Mouse (Mus musculus): ENCODE results near the gene Milr1. TPM values are rescaled to one million over a fixed set of nuclear protein-coding genes. Genes with fewer than 3 reads are reported as not detected.

Gene Milr1
- polyA plus RNA-seq, 1 experiment from 2014 or later, result 1.2 TPM

DNA sequence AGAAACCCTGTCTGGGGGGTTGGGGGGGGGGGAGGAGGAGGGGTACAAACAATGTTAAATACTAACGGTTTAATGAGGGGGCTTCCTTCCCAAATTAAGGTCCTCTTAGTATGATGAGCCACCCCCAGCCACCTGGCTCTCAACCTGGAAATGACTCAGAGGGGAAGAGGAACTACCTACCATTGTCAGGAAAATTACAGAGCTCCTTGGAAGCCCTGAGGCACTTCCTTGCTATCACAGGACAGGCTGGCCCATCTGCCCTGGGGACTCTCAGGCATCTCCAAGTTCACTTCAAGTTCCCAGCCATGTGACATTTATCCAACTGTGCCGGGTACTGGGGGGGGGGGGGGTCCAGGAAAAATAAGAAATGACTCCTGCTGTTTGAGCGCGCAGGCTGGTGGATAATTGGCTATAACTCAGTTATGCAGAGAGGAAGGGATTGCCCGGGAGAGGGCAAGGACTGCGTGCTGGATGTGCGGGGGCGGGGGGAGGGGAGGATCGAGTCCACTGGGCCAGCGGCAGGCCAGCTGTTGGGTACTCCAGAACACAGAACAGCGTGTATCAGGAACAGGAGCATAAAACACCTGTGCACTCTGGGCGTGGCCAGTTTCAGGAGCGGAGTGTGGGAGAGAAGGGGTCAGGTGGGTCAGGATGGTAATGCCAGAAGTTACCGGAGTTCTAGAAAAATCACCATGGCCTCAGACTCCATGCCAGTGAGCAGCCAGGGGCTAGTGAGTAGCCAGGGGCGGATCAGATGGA, 41.6 kb upstream of the Milr1 start:
- no peak overlapping the region for H3K4me3 ChIP-seq (ENCODE audit: low read depth, low read length)
- H3K27ac ChIP-seq (ENCODE audit: low read depth, low read length), result no peak overlapping the region
- ATAC-seq (replicated peaks; ENCODE audit: insufficient number of reproducible peaks, low FRiP score, low TSS enrichment), result 0 out of 2 replicates have a peak, but pooled peaks have one; percentile 3
- H3K27me3 ChIP-seq (ENCODE audit: control insufficient read depth, insufficient read depth, low read length), result no peaks in the 10 kb centered on the region
- H3K4me1 ChIP-seq (ENCODE audit: control insufficient read depth, insufficient read depth, low read length), result peaks cover 27% of the 10 kb centered on the region
- H3K36me3 ChIP-seq (ENCODE audit: control insufficient read depth, insufficient read depth, low read length), result no peaks in the 10 kb centered on the region
- H3K9ac ChIP-seq (ENCODE audit: low read depth, low read length), result no peak overlapping the region
- WGBS (ENCODE audit: insufficient replicate concordance), result 38% methylated on average over 15 of the region's 15 CpGs
- peak overlapping the region; percentile 20; the same call in 1 of the 2 replicates for H3K4me2 ChIP-seq
- H3K9me3 ChIP-seq (replicated peaks; ENCODE audit: control insufficient read depth, low read length), result no peaks in the 10 kb centered on the region

DNA sequence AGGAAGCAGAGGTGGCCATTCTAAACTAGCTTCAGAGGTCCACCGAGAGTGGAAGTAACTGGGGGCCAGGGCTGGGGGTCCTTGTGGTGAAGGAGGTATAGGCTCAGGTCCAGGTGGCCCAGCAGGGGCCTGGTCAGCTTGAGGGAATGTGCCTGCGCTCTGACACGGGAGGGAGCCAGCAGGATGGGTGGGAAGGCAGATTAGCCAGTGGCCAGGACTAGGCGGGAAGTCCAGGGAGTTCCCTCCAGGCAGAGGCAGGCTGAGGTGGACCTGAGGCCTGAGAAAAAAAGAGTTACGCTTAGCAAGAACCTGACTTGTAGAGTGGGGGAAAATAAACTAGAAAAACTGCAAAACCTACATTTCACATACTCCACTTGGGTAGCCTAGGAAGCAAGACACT, 40.2 kb upstream of the Milr1 start:
- ATAC-seq (replicated peaks; ENCODE audit: insufficient number of reproducible peaks, low FRiP score, low TSS enrichment), result no peak
- Histone ChIP-seq H3K27me3 (ENCODE audit: control insufficient read depth, insufficient read depth, low read length) (no peaks in the 10 kb centered on the region), H3K36me3 (ENCODE audit: control insufficient read depth, insufficient read depth, low read length) (no peaks in the 10 kb centered on the region), H3K4me1 (ENCODE audit: control insufficient read depth, insufficient read depth, low read length) (peaks cover 28% of the 10 kb centered on the region), H3K4me3 (ENCODE audit: low read depth, low read length) (no peak overlapping the region), H3K9ac (ENCODE audit: low read depth, low read length) (no peak overlapping the region), H3K27ac (ENCODE audit: low read depth, low read length) (no peak overlapping the region), H3K9me3 (replicated peaks; ENCODE audit: control insufficient read depth, low read length) (no peaks in the 10 kb centered on the region), H3K4me2 (no peak overlapping the region)
- WGBS (ENCODE audit: insufficient replicate concordance), result 57% methylated on average over 5 of the region's 5 CpGs

DNA sequence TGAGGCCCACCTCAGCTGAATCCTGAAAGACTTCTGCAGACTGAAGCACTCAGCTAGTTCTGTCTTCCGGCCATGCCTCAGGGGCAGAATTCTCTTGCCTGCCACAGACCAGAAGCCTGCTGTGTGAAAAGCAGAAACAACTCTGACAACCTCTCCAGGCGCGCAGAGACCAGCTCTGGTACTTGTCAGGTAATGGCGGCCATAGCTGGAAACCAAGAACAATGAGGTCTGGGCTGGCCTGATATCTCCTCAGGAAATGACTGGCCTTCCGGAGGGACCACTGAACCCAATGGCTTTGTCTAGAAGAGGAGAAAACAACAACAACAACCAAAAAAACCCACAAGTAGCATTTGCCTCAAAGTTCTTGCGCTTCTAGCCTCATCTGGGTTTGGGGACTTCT, 36.0 kb upstream of the Milr1 start:
- no peaks in the 10 kb centered on the region for H3K36me3 ChIP-seq (ENCODE audit: control insufficient read depth, insufficient read depth, low read length)
- peak overlapping the region; percentile 33 for H3K4me3 ChIP-seq (ENCODE audit: low read depth, low read length)
- peaks cover 3% of the 10 kb centered on the region for H3K4me1 ChIP-seq (ENCODE audit: control insufficient read depth, insufficient read depth, low read length)
- no peak for ATAC-seq (replicated peaks; ENCODE audit: insufficient number of reproducible peaks, low FRiP score, low TSS enrichment)
- H3K4me2 ChIP-seq, result peak overlapping the region; percentile 36
- H3K9me3 ChIP-seq (replicated peaks; ENCODE audit: control insufficient read depth, low read length), result no peaks in the 10 kb centered on the region
- 47% methylated on average over 6 of the region's 6 CpGs for WGBS (ENCODE audit: insufficient replicate concordance)
- peak overlapping the region; percentile 66 for H3K9ac ChIP-seq (ENCODE audit: low read depth, low read length)
- H3K27me3 ChIP-seq (ENCODE audit: control insufficient read depth, insufficient read depth, low read length), result no peaks in the 10 kb centered on the region
- peak overlapping the region; percentile 88 for H3K27ac ChIP-seq (ENCODE audit: low read depth, low read length)

DNA sequence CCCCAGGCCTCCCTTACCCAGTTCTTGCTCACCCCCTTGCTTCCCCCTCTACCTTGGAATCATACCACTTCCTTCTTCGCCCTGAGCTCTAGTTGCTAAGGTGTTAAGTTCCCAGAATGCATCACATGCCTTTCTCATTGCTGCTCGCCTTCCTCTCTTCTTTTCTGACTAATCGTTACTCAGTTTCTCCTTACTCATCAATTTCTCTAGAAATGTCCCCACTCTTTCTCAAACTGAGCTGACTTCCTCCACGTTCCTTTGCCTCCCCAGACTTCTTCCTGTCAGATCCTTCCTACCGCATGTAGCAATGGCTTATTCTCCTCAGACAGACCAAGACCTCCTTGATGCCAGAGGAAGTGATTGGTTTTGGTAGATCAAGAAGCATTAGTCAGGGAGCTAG, 34.5 kb upstream of the Milr1 start:
- Histone ChIP-seq H3K36me3 (ENCODE audit: control insufficient read depth, insufficient read depth, low read length) (no peaks in the 10 kb centered on the region), H3K27ac (ENCODE audit: low read depth, low read length) (no peak overlapping the region), H3K27me3 (ENCODE audit: control insufficient read depth, insufficient read depth, low read length) (no peaks in the 10 kb centered on the region), H3K4me2 (no peak overlapping the region), H3K4me3 (ENCODE audit: low read depth, low read length) (no peak overlapping the region), H3K9ac (ENCODE audit: low read depth, low read length) (no peak overlapping the region), H3K9me3 (replicated peaks; ENCODE audit: control insufficient read depth, low read length) (no peaks in the 10 kb centered on the region), H3K4me1 (ENCODE audit: control insufficient read depth, insufficient read depth, low read length) (peaks cover 3% of the 10 kb centered on the region)
- ATAC-seq (replicated peaks; ENCODE audit: insufficient number of reproducible peaks, low FRiP score, low TSS enrichment), result no peak
- 73% methylated on average over 5 of the region's 5 CpGs for WGBS (ENCODE audit: insufficient replicate concordance)

DNA sequence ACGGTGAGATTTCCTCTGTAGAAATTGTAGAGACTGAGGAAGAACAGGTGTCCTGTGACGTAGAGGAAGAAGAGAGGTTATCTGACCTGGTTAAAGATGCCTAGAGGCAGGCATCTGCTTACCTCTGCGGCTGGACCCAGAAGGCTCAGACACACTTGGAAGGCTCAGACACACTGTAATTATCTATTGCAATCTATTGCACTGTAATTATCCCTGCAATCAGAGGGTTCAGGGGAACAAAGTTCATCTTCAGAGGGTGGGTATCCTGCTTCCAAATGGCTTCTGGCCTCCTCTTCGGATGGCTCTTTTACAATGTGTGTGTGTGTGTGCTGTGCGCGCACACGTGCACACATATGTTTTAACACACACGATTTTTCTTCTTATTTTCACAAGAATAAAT, 30.6 kb upstream of the Milr1 start:
- no peaks in the 10 kb centered on the region for H3K9me3 ChIP-seq (replicated peaks; ENCODE audit: control insufficient read depth, low read length)
- no peaks in the 10 kb centered on the region for H3K36me3 ChIP-seq (ENCODE audit: control insufficient read depth, insufficient read depth, low read length)
- no peaks in the 10 kb centered on the region for H3K27me3 ChIP-seq (ENCODE audit: control insufficient read depth, insufficient read depth, low read length)
- ATAC-seq (replicated peaks; ENCODE audit: insufficient number of reproducible peaks, low FRiP score, low TSS enrichment), result no peak
- 87% methylated on average over 8 of the region's 8 CpGs for WGBS (ENCODE audit: insufficient replicate concordance)
- H3K27ac ChIP-seq (ENCODE audit: low read depth, low read length), result no peak overlapping the region
- H3K9ac ChIP-seq (ENCODE audit: low read depth, low read length), result no peak overlapping the region
- H3K4me3 ChIP-seq (ENCODE audit: low read depth, low read length), result no peak overlapping the region
- H3K4me2 ChIP-seq, result no peak overlapping the region
- H3K4me1 ChIP-seq (ENCODE audit: control insufficient read depth, insufficient read depth, low read length), result peaks cover 11% of the 10 kb centered on the region

DNA sequence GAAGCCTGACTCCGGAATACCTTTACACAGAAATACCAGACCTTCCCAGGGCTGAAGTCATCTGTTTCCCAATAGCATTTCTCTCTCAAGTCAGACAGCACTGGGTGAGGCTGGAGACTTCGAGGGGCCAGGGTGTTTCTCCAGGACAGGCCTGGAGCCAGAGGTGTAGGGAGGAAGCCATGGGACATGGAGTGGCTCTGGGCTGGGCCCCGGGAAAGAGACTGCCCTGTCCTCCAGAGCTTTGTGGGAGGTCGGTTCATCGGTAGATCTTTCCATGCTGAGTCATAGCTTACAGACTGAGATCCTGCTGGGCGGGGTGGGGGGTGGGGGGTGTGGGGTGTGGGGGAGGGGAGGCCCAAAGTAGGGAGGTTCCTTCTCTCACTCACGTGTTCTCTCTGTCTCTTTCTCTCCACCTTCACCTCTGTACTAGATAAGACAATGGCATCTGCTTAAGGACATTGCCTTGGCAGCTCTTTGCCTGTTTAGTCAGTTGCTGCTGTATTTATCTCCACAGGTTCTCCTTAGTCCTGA, 28.1 kb upstream of the Milr1 start:
- 7% methylated on average over 7 of the region's 7 CpGs for WGBS (ENCODE audit: insufficient replicate concordance)
- ATAC-seq (replicated peaks; ENCODE audit: insufficient number of reproducible peaks, low FRiP score, low TSS enrichment), result peak; percentile 89

DNA sequence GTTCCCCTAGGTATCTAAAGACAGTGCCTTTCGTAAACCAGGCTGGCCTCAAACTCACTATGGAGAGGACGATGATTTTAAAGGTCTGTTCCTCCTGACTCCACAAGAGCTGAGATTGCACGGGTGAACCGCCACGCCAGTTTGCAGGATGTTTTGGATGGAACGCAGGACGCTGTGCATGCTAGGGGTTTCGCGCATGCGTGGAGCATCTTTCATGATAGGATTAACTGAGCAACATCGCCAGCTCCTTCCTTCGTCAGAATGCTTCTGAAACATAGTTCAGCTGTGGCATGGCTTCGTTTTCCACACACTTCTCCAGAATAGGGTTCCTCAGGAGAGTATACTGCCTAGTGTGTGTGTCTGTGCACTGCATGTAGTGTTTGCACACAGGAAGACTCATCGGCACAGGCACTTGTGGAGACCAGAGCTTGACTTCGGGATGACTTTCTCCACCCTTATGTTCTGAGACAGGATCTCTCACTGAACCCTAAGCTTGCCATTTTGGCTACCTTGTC, 27.4 kb upstream of the Milr1 start:
- no peak overlapping the region for H3K9ac ChIP-seq (ENCODE audit: low read depth, low read length)
- H3K4me1 ChIP-seq (ENCODE audit: control insufficient read depth, insufficient read depth, low read length), result peaks cover 13% of the 10 kb centered on the region
- H3K27me3 ChIP-seq (ENCODE audit: control insufficient read depth, insufficient read depth, low read length), result no peaks in the 10 kb centered on the region
- no peak for ATAC-seq (replicated peaks; ENCODE audit: insufficient number of reproducible peaks, low FRiP score, low TSS enrichment)
- 72% methylated on average over 15 of the region's 15 CpGs for WGBS (ENCODE audit: insufficient replicate concordance)
- H3K36me3 ChIP-seq (ENCODE audit: control insufficient read depth, insufficient read depth, low read length), result no peaks in the 10 kb centered on the region
- peak overlapping the region; percentile 32; the same call in 1 of the 2 replicates for H3K4me2 ChIP-seq
- H3K27ac ChIP-seq (ENCODE audit: low read depth, low read length), result 0 out of 2 replicates have a peak overlapping the region, but pooled peaks have one; percentile 46
- H3K9me3 ChIP-seq (replicated peaks; ENCODE audit: control insufficient read depth, low read length), result no peaks in the 10 kb centered on the region
- H3K4me3 ChIP-seq (ENCODE audit: low read depth, low read length), result no peak overlapping the region

More for the DNA sequence above, 28.1 kb upstream of the Milr1 start:
- Histone ChIP-seq H3K27ac (ENCODE audit: low read depth, low read length) (peak overlapping the region; percentile 46; the same call in 1 of the 2 replicates), H3K27me3 (ENCODE audit: control insufficient read depth, insufficient read depth, low read length) (no peaks in the 10 kb centered on the region), H3K4me2 (peak overlapping the region; percentile 32), H3K4me1 (ENCODE audit: control insufficient read depth, insufficient read depth, low read length) (peaks cover 10% of the 10 kb centered on the region), H3K36me3 (ENCODE audit: control insufficient read depth, insufficient read depth, low read length) (no peaks in the 10 kb centered on the region), H3K9ac (ENCODE audit: low read depth, low read length) (0 out of 2 replicates have a peak overlapping the region, but pooled peaks have one; percentile 22), H3K4me3 (ENCODE audit: low read depth, low read length) (no peak overlapping the region), H3K9me3 (replicated peaks; ENCODE audit: control insufficient read depth, low read length) (no peaks in the 10 kb centered on the region)

DNA sequence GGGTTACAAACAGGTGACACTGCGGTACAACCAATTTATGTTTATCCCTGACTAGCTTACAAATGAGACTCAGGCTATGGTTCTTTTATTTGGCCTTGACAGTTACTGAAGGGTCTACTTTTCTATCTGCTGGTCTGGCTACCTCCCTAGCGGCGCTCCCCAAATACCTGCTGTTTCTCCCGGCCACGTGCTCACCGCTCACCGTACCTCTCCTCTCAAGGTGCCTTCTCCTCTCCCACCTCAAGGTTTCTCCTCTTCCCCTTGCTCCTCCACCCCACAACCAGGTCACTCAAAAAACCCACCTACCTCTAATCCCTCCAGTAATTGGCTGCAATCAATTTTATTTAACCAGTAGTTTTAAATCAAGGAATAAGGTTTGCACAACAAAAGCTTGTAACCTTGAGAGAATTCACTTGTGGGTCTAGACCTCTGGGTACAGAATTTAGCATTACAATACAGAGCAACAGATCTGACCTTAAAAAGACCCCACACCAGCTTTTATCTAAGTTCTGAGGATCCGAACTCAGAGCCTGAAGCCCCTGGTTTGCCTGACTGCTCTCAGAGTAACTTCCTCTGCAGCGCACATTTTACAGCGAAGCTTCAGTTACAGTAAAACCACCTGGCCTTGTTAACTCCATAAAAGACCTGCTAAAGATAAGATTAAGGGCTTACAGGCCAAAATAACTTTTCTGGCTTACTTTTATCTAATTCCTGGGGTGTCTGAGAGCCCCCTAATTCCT, 26.7 kb upstream of the Milr1 start:
- WGBS (ENCODE audit: insufficient replicate concordance), result 82% methylated on average over 10 of the region's 10 CpGs
- H3K36me3 ChIP-seq (ENCODE audit: control insufficient read depth, insufficient read depth, low read length), result no peaks in the 10 kb centered on the region
- no peaks in the 10 kb centered on the region for H3K27me3 ChIP-seq (ENCODE audit: control insufficient read depth, insufficient read depth, low read length)
- H3K4me3 ChIP-seq (ENCODE audit: low read depth, low read length), result no peak overlapping the region
- no peak overlapping the region for H3K9ac ChIP-seq (ENCODE audit: low read depth, low read length)
- peaks cover 16% of the 10 kb centered on the region for H3K4me1 ChIP-seq (ENCODE audit: control insufficient read depth, insufficient read depth, low read length)
- no peak overlapping the region for H3K27ac ChIP-seq (ENCODE audit: low read depth, low read length)
- no peak for ATAC-seq (replicated peaks; ENCODE audit: insufficient number of reproducible peaks, low FRiP score, low TSS enrichment)
- H3K9me3 ChIP-seq (replicated peaks; ENCODE audit: control insufficient read depth, low read length), result no peaks in the 10 kb centered on the region
- H3K4me2 ChIP-seq, result no peak overlapping the region

Data from heart, embryonic 11.5 days (tissue).